Mouse (Mus musculus) brain, embryonic 18.5 days (tissue): Measurements from ENCODE around the gene Prkag2.

Experiments used
- DNase-seq: peaks from one replicate; pipeline ENCODE4 v3.0.0-alpha.2; 2012; ENCODE audit warnings: low read depth, low spot score

Prkag2 gene

GRCm38 (mm10) chr5:25100516-25101125 is at the start of gene Prkag2:
Gene Prkag2, minus strand, starts transcription at chr5:25100642.
- no peak for DNase-seq

- DNase-seq: no peak
Measured at GRCm38 (mm10) chr5:25149331-25149965, 49.0 kb upstream of the Prkag2 start.

GRCm38 (mm10) chr5:25146705-25147104 is 46.3 kb upstream of the Prkag2 start:
- DNase-seq: no peak

GRCm38 (mm10) chr5:25127865-25128264 is 27.4 kb upstream of the Prkag2 start:
- no peak for DNase-seq

GRCm38 (mm10) chr5:25125884-25126560 is 25.6 kb upstream of the Prkag2 start:
- DNase-seq: no peak

GRCm38 (mm10) chr5:25122534-25122933 is 22.1 kb upstream of the Prkag2 start:
- DNase-seq: no peak

- no peak for DNase-seq
Measured at GRCm38 (mm10) chr5:25119148-25119547, 18.7 kb upstream of the Prkag2 start.

GRCm38 (mm10) chr5:25115997-25116396 is 15.6 kb upstream of the Prkag2 start:
- no peak for DNase-seq

- no peak for DNase-seq
Measured at GRCm38 (mm10) chr5:25115216-25115615, 14.8 kb upstream of the Prkag2 start.

- DNase-seq: no peak
Measured at GRCm38 (mm10) chr5:25114110-25114509, 13.7 kb upstream of the Prkag2 start.

GRCm38 (mm10) chr5:25110314-25110713 is 9.9 kb upstream of the Prkag2 start:
- no peak for DNase-seq

GRCm38 (mm10) chr5:25105748-25106147 is 5.3 kb upstream of the Prkag2 start:
- no peak for DNase-seq

GRCm38 (mm10) chr5:25101126-25101523 is 683 bp upstream of the Prkag2 start:
- DNase-seq: no peak

- DNase-seq: no peak
Measured at GRCm38 (mm10) chr5:25100157-25100515, 306 bp downstream of the Prkag2 start.

- no peak for DNase-seq
Measured at GRCm38 (mm10) chr5:25099367-25100156, 880 bp downstream of the Prkag2 start.

GRCm38 (mm10) chr5:25097891-25098290 is 2.6 kb downstream of the Prkag2 start:
- DNase-seq: no peak

- no peak for DNase-seq
Measured at GRCm38 (mm10) chr5:25096431-25096830, 4.0 kb downstream of the Prkag2 start.

GRCm38 (mm10) chr5:25092630-25093245 is 7.7 kb downstream of the Prkag2 start:
- no peak for DNase-seq

GRCm38 (mm10) chr5:25089258-25089972 is 11.0 kb downstream of the Prkag2 start:
- DNase-seq: no peak

- DNase-seq: no peak
Measured at GRCm38 (mm10) chr5:25088633-25089032, 11.8 kb downstream of the Prkag2 start.

GRCm38 (mm10) chr5:25088111-25088510 is 12.3 kb downstream of the Prkag2 start:
- no peak for DNase-seq
